Mouse (Mus musculus) lung, embryonic 14.5 days (tissue): Measurements from ENCODE around the gene Dusp11. TPM values are rescaled to one million over a fixed set of nuclear protein-coding genes. Genes with fewer than 3 reads are reported as not detected.
"Not testable (repeated sequence)": the region's sequence is repeated elsewhere in the genome, so short reads cannot be mapped to it uniquely, and the experiment has no call there.

Experiments
- ATAC-seq: fragments of 200-750 bp; cut with Nextera tagmentation; 2 replicates; pipeline ENCODE4 v1.8.0; 2017; ENCODE audit warnings: mild to moderate bottlenecking, moderate TSS enrichment, moderate library complexity; ENCODE audit not compliant: insufficient read depth
- DNase-seq: peaks from one replicate; pipeline ENCODE4 v3.0.0-alpha.2; 2015
- H3K27ac ChIP-seq: fragments of 300-500 bp; sonication (generic); 2 replicates; pipeline ENCODE4 v1.5.1; 2014; ENCODE audit warnings: low read depth, mild to moderate bottlenecking, moderate library complexity
- H3K27me3 ChIP-seq: fragments of 300-500 bp; sonication (generic); 2 replicates; pipeline ENCODE4 v1.6.1; 2014; ENCODE audit warnings: low read length, control low read depth; ENCODE audit not compliant: insufficient read depth
- H3K36me3 ChIP-seq: fragments of 300-500 bp; sonication (generic); 2 replicates; pipeline ENCODE4 v1.6.1; 2014; ENCODE audit warnings: control low read depth; ENCODE audit not compliant: insufficient read depth
- H3K4me1 ChIP-seq: fragments of 300-500 bp; sonication (generic); 2 replicates; pipeline ENCODE4 v1.6.1; 2014; ENCODE audit warnings: antibody characterized with exemption, control low read depth; ENCODE audit not compliant: insufficient read depth
- H3K4me2 ChIP-seq: fragments of 300-500 bp; sonication (generic); 2 replicates; pipeline ENCODE4 v1.6.1; 2014; ENCODE audit warnings: mild to moderate bottlenecking
- H3K4me3 ChIP-seq: fragments of 300-500 bp; sonication (generic); 2 replicates; pipeline ENCODE4 v1.5.1; 2014; ENCODE audit warnings: low read depth, low read length
- H3K9ac ChIP-seq: fragments of 300-500 bp; sonication (generic); 2 replicates; pipeline ENCODE4 v1.6.1; 2014
- H3K9me3 ChIP-seq: fragments of 300-500 bp; sonication (generic); 2 replicates; pipeline ENCODE4 v1.6.1; 2016; ENCODE audit warnings: low read depth, low read length, control low read depth
- CTCF ChIP-seq: IDR thresholded peaks from 2 replicates; pipeline ENCODE4 v1.5.1; 2016; ENCODE audit warnings: antibody characterized with exemption, low read depth
- WGBS: fragments of 180-500 bp; shearing (Covaris S2); extraction: QIAGEN DNeasy Blood & Tissue Kit; methylation state at CpG from one replicate; pipeline ENCODE4 v1.1.7; 2014; 5-methylcytosine and 5-hydroxymethylcytosine counted together
- polyA plus RNA-seq: library from polyadenylated mRNA; unstranded; fragments of >200 nt; fragmentation: Nextera tagmentation; extraction: Ambion mirVana; gene quantifications from 2 replicates; pipeline ENCODE4 v1.2.1, GENCODE M21; 2014

The Dusp11 gene
- polyA plus RNA-seq, 1 experiment from 2014 or later: 50.0 TPM

GRCm38 (mm10) chr6:85936508-85937465, 24.7 kb downstream of the Dusp11 start:
- not testable (repeated sequence) for H3K36me3 ChIP-seq, H3K4me1 ChIP-seq, H3K27me3 ChIP-seq, H3K9me3 ChIP-seq
- Histone ChIP-seq H3K4me3 (peak overlapping the region; percentile 39), H3K9ac (peak overlapping the region; percentile 49), H3K4me2 (peak overlapping the region; percentile 63), H3K27ac (peak overlapping the region; percentile 72)
- peak; percentile 23; the same call in 1 of the 2 replicates for TF ChIP-seq CTCF
- 1% methylated on average over 46 of the region's 50 CpGs for WGBS
- peak; percentile 97 for ATAC-seq
- DNase-seq: peak; percentile 85

- no peak overlapping the region for H3K4me3 ChIP-seq
- peak; percentile 25 for DNase-seq
- H3K9me3 ChIP-seq: no peaks in the 10 kb centered on the region
- H3K27ac ChIP-seq: no peak overlapping the region
- H3K4me2 ChIP-seq: no peak overlapping the region
- no peak overlapping the region for H3K9ac ChIP-seq
- TF ChIP-seq CTCF: 0 out of 2 replicates have a peak, but pooled peaks have one; percentile 5
- WGBS: 52% methylated on average over 3 of the region's 3 CpGs
- no peaks in the 10 kb centered on the region for H3K36me3 ChIP-seq
- H3K27me3 ChIP-seq: no peaks in the 10 kb centered on the region
- 0 out of 2 replicates have a peak, but pooled peaks cover 4% of the 10 kb centered on the region for H3K4me1 ChIP-seq
- ATAC-seq: no peak
These were observed 25.8 kb downstream of the Dusp11 start for GRCm38 (mm10) chr6:85935646-85936045.

GRCm38 (mm10) chr6:85934047-85934446, 27.4 kb downstream of the Dusp11 start:
- TF ChIP-seq CTCF: no peak
- WGBS: 78% methylated on average over 8 of the region's 8 CpGs

GRCm38 (mm10) chr6:85929312-85929711, 32.2 kb downstream of the Dusp11 start:
- Histone ChIP-seq H3K27ac (no peak overlapping the region), H3K9me3 (no peaks in the 10 kb centered on the region), H3K9ac (no peak overlapping the region), H3K27me3 (no peaks in the 10 kb centered on the region), H3K4me1 (no peaks in the 10 kb centered on the region), H3K4me2 (no peak overlapping the region), H3K4me3 (no peak overlapping the region), H3K36me3 (peaks cover 47% of the 10 kb centered on the region)
- 67% methylated on average over 1 of the region's 1 CpGs for WGBS
- no peak for ATAC-seq
- no peak for DNase-seq
- TF ChIP-seq CTCF: no peak

More at GRCm38 (mm10) chr6:85934047-85934446, 27.4 kb downstream of the Dusp11 start:
- H3K9ac ChIP-seq: no peak overlapping the region
- H3K4me3 ChIP-seq: no peak overlapping the region
- DNase-seq: no peak
- peaks cover 12% of the 10 kb centered on the region; the same call in 1 of the 2 replicates for H3K36me3 ChIP-seq
- H3K4me2 ChIP-seq: no peak overlapping the region
- H3K27me3 ChIP-seq: no peaks in the 10 kb centered on the region
- 0 out of 2 replicates have a peak, but pooled peaks cover 4% of the 10 kb centered on the region for H3K4me1 ChIP-seq
- H3K27ac ChIP-seq: no peak overlapping the region
- ATAC-seq: no peak
- no peaks in the 10 kb centered on the region for H3K9me3 ChIP-seq

GRCm38 (mm10) chr6:85927476-85928464, 33.7 kb downstream of the Dusp11 start:
- WGBS: 83% methylated on average over 9 of the region's 9 CpGs
- Histone ChIP-seq H3K4me2 (no peak overlapping the region), H3K27me3 (no peaks in the 10 kb centered on the region), H3K9ac (no peak overlapping the region), H3K36me3 (peaks cover 51% of the 10 kb centered on the region), H3K4me1 (no peaks in the 10 kb centered on the region), H3K4me3 (no peak overlapping the region), H3K9me3 (no peaks in the 10 kb centered on the region), H3K27ac (no peak overlapping the region)
- ATAC-seq: no peak
- DNase-seq: no peak
- TF ChIP-seq CTCF: no peak

- no peaks in the 10 kb centered on the region for H3K4me1 ChIP-seq
- H3K9ac ChIP-seq: no peak overlapping the region
- ATAC-seq: no peak
- H3K9me3 ChIP-seq: no peaks in the 10 kb centered on the region
- H3K4me2 ChIP-seq: no peak overlapping the region
- H3K27me3 ChIP-seq: no peaks in the 10 kb centered on the region
- WGBS: 85% methylated on average over 1 of the region's 1 CpGs
- no peak for TF ChIP-seq CTCF
- H3K4me3 ChIP-seq: no peak overlapping the region
- peaks cover 56% of the 10 kb centered on the region for H3K36me3 ChIP-seq
- H3K27ac ChIP-seq: no peak overlapping the region
- DNase-seq: no peak
These were observed 34.8 kb downstream of the Dusp11 start for GRCm38 (mm10) chr6:85926709-85927108.
